Mouse (Mus musculus) frontal cortex, postnatal 14 days (tissue): ENCODE measurements around the gene Bnc2.

Experiments
- DNase-seq, 2 experiments: peaks; one replicate each; pipeline ENCODE4 v3.0.0; 2022; ENCODE audit warnings: low spot score in 2 of 2

Gene Bnc2

DNA sequence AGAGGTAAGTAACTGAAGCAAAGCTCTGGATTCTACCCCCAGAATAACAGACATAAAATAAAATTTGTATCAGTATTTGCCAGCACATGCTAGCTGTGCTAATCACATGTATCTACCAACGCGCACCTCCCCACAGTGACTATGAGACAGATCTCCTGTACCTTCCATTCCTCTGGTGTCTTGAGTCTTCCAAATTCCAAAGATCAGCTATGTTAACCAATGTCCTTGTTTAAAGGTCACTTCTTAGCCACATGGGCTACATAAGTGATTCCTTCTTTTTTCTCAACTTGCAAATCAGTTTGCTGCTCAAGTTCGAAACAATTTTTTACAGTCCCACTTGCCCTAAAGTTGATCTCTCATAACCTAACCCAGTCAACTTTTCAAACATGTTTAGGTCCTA is 167.5 kb downstream of the Bnc2 start:
- no peak for DNase-seq

DNA sequence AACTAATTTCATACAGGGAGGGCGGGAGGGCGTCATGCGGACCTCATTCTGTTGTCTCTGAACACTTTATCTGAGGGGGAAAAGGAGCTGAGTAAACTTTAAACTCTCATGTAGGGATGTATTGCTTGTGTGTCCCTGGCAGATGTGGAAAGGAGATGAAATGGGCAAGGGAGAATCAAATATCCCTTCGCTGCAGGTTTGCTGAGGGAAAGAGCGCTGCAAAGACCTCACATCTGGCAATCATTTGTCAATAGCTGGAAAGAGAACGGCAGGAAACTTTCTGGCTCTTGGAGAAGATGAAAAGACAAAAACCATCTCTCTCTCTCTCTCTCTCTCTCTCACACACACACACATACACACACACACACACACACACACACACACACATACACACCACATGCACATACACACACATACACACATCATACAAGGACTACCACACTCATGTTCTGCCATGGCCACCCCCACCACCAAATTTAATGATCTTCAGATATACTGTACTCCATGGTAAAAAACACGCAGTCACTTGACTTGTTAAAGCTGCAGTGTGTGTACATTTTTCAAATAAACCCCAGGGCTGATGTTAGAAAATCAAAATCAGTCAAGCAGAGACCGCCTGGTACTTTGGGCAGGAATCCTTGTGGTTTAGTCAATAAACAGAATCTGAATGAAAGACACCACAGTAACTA is 172.3 kb downstream of the Bnc2 start:
- no peak for DNase-seq

- DNase-seq = no peak
Measured at GRCm38 (mm10) chr4:84500796-84501349, 174.2 kb downstream of the Bnc2 start.

GRCm38 (mm10) chr4:84500259-84500658 is 174.8 kb downstream of the Bnc2 start:
- DNase-seq = no peak

DNA sequence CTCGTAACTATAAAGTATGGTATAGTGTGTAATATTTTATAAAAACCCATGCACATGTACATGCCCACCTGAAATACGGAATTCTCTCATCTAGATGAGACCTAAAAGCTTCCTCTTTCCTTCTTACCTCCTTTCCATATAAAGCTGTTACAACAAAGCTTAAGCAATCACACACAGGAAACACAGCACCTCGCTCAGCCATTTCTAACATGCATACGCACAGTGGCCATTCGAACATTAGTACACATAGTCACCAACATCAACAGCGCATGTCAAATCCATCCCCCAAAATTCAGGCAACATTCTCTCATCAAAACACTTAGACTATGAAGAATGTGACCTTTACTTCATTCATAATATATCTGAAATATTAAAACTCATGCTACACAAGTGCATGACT is 176.6 kb downstream of the Bnc2 start:
- DNase-seq = no peak

DNA sequence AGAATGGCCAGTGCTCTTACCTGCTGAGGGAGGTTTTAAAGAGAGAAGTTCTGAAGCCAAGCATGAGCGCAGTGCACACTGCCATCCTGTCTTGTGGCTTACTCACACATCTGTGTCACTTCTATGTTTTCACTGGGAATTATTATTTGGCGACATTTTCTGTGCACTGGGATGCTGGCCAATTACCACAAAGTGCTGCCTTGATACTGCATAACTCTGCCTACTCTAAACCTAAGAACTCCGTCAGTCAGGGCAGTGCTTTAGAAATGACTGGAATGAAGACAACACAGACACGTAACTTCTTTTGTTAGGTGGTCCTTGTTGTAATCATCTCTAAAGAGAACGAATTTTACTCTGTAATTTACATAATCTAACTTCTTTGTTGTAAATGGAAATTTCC is 186.8 kb downstream of the Bnc2 start:
- DNase-seq = no peak

DNA sequence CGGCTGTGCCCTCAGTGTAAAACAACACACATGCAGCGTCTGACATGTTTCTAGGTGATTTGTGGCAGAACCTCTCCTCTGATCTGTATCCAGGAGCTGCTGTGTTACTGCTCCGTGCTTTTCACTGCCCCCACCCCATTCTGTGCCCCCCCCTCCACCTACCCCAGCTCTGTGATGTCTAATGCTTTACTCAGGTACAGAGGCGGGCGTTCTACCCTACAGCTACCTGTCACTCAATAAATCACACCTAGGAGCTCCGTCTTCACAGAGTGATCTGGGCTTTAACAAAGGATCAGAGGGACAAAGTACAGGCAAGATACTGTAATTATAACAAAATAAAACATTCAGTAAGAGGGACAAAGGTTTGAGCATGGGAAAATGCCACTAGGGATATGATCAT is 192.4 kb downstream of the Bnc2 start:
- no peak for DNase-seq

DNA sequence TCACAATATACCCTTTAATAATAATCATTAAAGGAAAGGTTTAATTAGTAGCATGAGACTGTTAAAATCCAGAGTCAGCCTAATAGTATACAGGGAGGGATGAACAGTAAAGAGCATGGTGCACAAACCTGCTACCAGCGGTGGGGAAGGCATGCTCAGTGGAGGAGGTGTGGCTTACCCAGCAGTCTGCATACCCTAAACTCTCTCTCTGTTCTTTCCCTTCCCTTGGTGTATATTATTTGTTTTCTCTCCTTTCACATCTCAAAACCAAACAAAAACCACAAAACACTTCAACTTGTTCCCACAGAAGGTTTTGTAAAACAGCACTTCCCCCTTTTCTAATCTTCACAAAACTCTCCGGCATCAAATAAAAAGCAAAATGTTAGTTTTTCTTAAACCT is 202.4 kb downstream of the Bnc2 start:
- DNase-seq = no peak

DNA sequence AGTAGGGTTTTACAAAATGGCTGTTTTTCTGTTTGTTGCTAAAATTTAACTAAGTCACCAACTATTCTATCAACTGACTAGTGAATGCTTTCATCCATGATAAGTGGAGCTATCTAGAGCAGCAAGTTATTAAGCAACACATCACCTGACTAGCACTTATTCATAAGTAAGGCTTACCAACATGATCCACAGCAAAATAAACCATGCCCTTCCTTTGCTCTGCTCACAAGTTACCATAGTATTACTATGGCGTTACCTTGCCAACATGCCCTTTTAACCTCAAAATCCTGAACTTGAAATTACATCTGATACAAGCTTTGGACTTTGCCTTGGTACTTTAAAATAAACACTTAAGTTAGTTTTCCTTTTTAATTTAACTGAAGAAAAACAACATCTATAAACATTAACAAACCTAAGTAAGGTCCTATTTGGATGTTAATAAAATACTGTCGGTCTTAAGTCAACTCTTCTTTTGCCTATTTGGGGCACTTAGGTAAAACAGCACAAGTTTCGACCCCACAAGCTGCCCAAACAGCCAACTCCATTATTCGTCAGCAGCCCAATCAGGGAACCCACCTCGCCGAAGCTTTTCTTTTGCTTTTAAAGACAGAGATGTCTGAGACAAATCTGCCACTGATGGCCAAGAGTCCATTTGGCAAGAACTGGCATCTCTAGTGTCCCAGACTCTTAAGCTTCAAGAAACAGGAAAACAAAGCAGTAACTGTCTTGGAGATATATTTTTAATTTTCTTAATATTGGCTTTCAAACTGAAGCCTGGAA is 204.8 kb downstream of the Bnc2 start:
- DNase-seq = no peak

GRCm38 (mm10) chr4:84469400-84469799 is 205.7 kb downstream of the Bnc2 start:
- DNase-seq = no peak

- no peak for DNase-seq
Measured at GRCm38 (mm10) chr4:84467722-84468121, 207.4 kb downstream of the Bnc2 start.

GRCm38 (mm10) chr4:84458218-84458560 is 216.9 kb downstream of the Bnc2 start:
- DNase-seq = no peak

DNA sequence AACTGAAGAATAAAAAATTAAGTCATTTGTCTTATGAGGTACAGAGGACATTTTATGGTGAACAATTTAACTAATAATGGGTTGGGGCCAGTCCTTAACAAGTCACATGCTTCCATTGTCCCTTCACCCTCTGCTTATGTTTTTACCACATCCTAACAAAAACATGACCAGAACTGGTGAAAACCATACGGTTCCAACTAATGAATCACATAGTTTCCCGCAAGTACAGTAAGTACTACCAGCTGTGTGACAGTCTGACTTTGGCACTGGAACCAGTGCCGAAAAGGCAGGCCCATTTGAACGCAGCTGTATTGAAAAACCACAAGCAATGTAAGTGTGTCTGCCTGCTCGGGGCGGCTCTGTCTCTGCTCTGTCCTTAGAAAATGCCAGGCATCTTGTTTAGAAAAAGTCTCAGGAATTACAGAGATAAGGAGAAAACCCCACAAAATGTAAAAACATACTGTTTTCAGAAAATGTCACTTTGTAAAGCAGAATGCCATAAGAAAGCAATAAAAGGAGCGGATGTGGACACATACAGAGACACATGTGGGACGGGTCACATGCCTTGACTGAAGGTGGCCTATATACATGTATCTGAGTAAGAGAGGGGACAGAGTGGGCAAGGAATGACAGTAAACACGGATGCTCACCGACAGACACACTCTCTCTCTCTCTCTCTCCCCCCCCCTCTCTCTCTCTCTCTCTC is 217.4 kb downstream of the Bnc2 start:
- no peak for DNase-seq

GRCm38 (mm10) chr4:84456853-84457249 is 218.2 kb downstream of the Bnc2 start:
- no peak for DNase-seq

GRCm38 (mm10) chr4:84456198-84456852 is 218.8 kb downstream of the Bnc2 start:
- no peak for DNase-seq

DNA sequence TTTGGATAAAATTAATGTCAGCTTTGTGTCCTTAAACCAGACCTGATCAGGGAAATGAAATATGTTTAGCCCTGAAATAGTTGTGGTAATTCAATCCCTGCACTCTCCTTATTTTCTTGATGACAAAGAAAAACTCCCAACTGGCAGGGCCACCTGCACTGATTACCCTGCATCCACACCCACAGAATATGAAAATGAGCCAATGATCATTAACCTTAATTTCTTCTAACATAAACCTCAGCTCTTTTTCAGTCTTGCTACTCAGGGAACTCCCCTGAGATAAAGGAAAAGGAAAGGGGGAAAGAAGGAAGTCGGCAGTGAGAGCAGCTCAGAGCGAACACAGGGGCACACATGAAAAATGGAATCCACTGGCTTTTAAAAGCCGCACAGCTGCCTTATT is 220.6 kb downstream of the Bnc2 start:
- no peak for DNase-seq

DNA sequence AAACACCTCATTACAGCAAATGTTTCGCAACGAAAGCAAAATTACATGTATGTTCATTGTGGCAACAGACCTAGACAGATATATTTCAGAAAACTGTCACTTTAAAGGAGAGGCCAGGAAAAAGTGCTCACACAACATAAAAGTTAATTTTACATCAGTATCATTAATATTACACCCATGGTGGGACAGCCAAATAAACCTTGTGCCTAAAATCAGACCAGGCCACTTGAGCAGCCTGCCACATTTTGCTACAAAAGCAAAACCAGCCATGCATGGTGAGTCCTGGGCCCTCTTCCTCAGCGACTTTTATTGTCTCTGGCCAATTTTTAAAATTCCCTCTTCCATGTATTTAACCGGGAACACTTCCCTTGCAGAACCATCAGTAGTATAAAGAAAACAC is 221.5 kb downstream of the Bnc2 start:
- no peak for DNase-seq

DNA sequence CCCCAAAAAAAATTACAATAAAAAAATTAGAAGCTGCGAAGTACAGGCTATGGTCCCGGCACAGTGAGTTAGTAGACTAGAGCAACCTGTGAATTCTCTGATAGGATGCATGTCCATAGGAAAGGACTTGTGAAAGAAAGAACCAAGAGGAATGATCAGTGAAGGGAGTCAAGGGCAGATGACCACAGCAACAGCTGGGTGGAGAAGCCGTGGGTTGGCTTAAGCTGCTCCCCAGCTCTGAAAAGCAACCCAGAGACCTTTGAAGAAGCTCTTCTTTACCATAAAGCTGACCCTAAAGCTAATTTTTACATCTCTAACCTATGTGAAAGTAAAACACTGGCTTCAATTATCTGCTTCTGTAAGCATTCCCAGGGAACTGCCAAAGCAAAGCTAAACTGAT is 222.4 kb downstream of the Bnc2 start:
- DNase-seq = no peak

DNA sequence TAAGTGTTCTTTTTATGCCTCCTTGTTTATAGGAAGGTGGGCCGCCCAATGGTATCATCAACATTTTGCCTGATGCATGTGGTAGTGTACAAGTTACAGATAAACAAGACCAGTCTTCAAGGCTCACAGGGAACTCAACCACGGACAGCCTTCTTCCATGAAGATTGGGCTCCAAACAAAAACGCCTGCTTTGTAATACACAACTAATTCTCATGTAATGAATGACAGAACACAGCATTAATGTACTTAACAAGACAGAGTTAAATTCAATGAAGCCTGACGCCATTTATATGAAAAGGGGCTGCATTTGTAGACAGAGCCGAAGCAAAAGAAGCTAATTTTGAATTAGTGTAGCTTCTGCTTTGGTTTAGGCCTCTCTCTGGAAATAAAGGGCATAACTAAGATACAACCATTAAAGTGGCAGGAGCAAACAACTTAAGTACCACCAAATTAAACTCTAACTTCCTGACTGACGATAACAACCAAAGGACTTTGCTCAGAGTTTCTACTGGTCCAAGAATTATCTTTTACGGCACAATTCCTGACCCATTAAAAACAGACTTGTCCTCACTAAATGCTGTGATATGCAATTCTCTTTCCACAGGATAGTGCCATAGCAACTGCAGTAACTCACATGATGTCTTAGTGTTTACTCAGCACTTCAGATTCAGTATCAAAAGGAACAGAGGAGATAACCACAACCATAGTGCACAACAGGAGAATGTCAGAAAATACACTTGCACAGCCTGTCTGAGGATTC is 225.6 kb downstream of the Bnc2 start:
- no peak for DNase-seq

DNA sequence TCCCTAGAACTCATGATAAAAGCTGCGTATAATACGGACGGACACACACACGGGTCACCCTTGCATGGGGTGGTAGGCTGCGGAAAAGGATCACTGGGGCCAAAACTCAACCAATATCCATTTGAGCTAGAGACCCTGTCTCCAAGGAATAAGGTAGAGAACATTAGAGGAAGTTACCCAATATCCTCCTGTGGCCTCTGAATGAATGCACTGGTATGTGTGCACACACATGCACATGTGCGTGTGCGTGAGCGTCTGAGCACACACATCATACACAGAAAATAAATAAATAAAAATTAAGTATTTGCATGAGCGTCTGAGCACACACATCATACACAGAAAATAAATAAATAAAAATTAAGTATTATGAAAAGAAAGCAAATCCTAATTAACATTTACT is 241.8 kb downstream of the Bnc2 start:
- no peak for DNase-seq
